Mouse (Mus musculus): Measurements from ENCODE around the gene Olfr1128. TPM values are rescaled to one million over a fixed set of nuclear protein-coding genes. Genes with fewer than 3 reads are reported as not detected.

Gene Olfr1128
- not detected for polyA plus RNA-seq (2017; shearing (Covaris generic))

GRCm38 (mm10) chr2:87545442-87545841, at the start of gene Olfr1128:
Gene Olfr1128, minus strand, starts transcription at chr2:87545542.

GRCm38 (mm10) chr2:87573602-87574001, 28.3 kb upstream of the Olfr1128 start, which contains the start of gene Olfr1129:
Gene Olfr1129, plus strand, starts transcription at chr2:87573902.

GRCm38 (mm10) chr2:87531496-87531895, 13.8 kb downstream of the Olfr1128 start, which contains the start of gene Olfr153:
Gene Olfr153, plus strand, starts transcription at chr2:87531796.

GRCm38 (mm10) chr2:87506265-87506664, 39.1 kb downstream of the Olfr1128 start, which contains the start of gene Pramel6:
Gene Pramel6, plus strand, starts transcription at chr2:87506565.

GRCm38 (mm10) chr2:87496993-87497392, 48.3 kb downstream of the Olfr1128 start, which contains the start of gene Pramel7:
Gene Pramel7, minus strand, starts transcription at chr2:87497093.

Other genes with a start within 250 kb of the Olfr1128 start
- gene Olfr1118, start 238.0 kb downstream of the Olfr1128 start, polyA plus RNA-seq (2017; shearing (Covaris generic)) = not detected
- gene Olfr1120, start 190.7 kb downstream of the Olfr1128 start, polyA plus RNA-seq (2017; shearing (Covaris generic)) = not detected
- 0.22 TPM for gene Olfr1121, start 175.6 kb downstream of the Olfr1128 start, polyA plus RNA-seq (2017; shearing (Covaris generic))
- gene Olfr1122, start 159.7 kb downstream of the Olfr1128 start, polyA plus RNA-seq (2017; shearing (Covaris generic)) = 0.09 TPM
- gene Olfr1123, start 128.9 kb downstream of the Olfr1128 start, polyA plus RNA-seq (2017; shearing (Covaris generic)) = not detected
- gene Olfr1124, start 115.3 kb downstream of the Olfr1128 start, polyA plus RNA-seq (2017; shearing (Covaris generic)) = 0.32 TPM
- gene Olfr1126, start 91.6 kb downstream of the Olfr1128 start, polyA plus RNA-seq (2017; shearing (Covaris generic)) = not detected
- not detected for gene Pramel7, start 48.4 kb downstream of the Olfr1128 start, polyA plus RNA-seq (2017; shearing (Covaris generic))
- gene Pramel6, start 39.0 kb downstream of the Olfr1128 start, polyA plus RNA-seq (2017; shearing (Covaris generic)) = not detected
- gene Olfr153, start 13.7 kb downstream of the Olfr1128 start, polyA plus RNA-seq (2017; shearing (Covaris generic)) = not detected
- gene Olfr1129, start 28.4 kb upstream of the Olfr1128 start, polyA plus RNA-seq (2017; shearing (Covaris generic)) = not detected
- not detected for gene Olfr1130, start 60.7 kb upstream of the Olfr1128 start, polyA plus RNA-seq (2017; shearing (Covaris generic))
- gene Olfr1131, start 81.6 kb upstream of the Olfr1128 start, polyA plus RNA-seq (2017; shearing (Covaris generic)) = not detected
- gene Olfr1132, start 92.0 kb upstream of the Olfr1128 start, polyA plus RNA-seq (2017; shearing (Covaris generic)) = not detected
- not detected for gene Olfr1133, start 101.8 kb upstream of the Olfr1128 start, polyA plus RNA-seq (2017; shearing (Covaris generic))
- not detected for gene Olfr1134, start 112.9 kb upstream of the Olfr1128 start, polyA plus RNA-seq (2017; shearing (Covaris generic))
- not detected for gene Olfr1135, start 128.1 kb upstream of the Olfr1128 start, polyA plus RNA-seq (2017; shearing (Covaris generic))
- not detected for gene Olfr1136, start 148.4 kb upstream of the Olfr1128 start, polyA plus RNA-seq (2017; shearing (Covaris generic))
- gene Olfr1137, start 167.6 kb upstream of the Olfr1128 start, polyA plus RNA-seq (2017; shearing (Covaris generic)) = not detected
- gene Olfr1138, start 194.4 kb upstream of the Olfr1128 start, polyA plus RNA-seq (2017; shearing (Covaris generic)) = not detected
- gene Olfr1140, start 198.2 kb upstream of the Olfr1128 start, polyA plus RNA-seq (2017; shearing (Covaris generic)) = not detected
- gene Olfr1141, start 208.4 kb upstream of the Olfr1128 start, polyA plus RNA-seq (2017; shearing (Covaris generic)) = not detected
- not detected for gene Olfr152, start 233.9 kb upstream of the Olfr1128 start, polyA plus RNA-seq (2017; shearing (Covaris generic))

Data from naive thymus-derived CD4-positive, alpha-beta T cell, adult 5 months (primary cell).